Mouse (Mus musculus) cerebellum, adult 9-11 months (tissue): ENCODE results near the gene Ap3b1.
A peak's percentile ranks its signal among the peaks of the same experiment; 100 is the strongest.

ENCODE experiments used
- DNase-seq: peaks from one replicate; pipeline ENCODE4 v3.0.0; 2022

The Ap3b1 gene

GRCm38 (mm10) chr13:94375526-94376390 is 17.0 kb downstream of the Ap3b1 start:
- DNase-seq = peak; percentile 96

- no peak for DNase-seq
These were observed 20.2 kb downstream of the Ap3b1 start for GRCm38 (mm10) chr13:94379006-94379405.

GRCm38 (mm10) chr13:94381427-94381826 is 22.7 kb downstream of the Ap3b1 start:
- no peak for DNase-seq

- no peak for DNase-seq
These were observed 23.3 kb downstream of the Ap3b1 start for GRCm38 (mm10) chr13:94381829-94382675.

- no peak for DNase-seq
These were observed 26.3 kb downstream of the Ap3b1 start for GRCm38 (mm10) chr13:94384931-94385570.

- no peak for DNase-seq
These were observed 29.8 kb downstream of the Ap3b1 start for GRCm38 (mm10) chr13:94388566-94388965.

- no peak for DNase-seq
These were observed 30.8 kb downstream of the Ap3b1 start for GRCm38 (mm10) chr13:94389541-94389940.

GRCm38 (mm10) chr13:94392282-94392681 is 33.5 kb downstream of the Ap3b1 start:
- no peak for DNase-seq

- DNase-seq = no peak
These were observed 35.7 kb downstream of the Ap3b1 start for GRCm38 (mm10) chr13:94394486-94394885.

GRCm38 (mm10) chr13:94395763-94396162 is 37.0 kb downstream of the Ap3b1 start:
- peak; percentile 52 for DNase-seq

GRCm38 (mm10) chr13:94396392-94396920 is 37.7 kb downstream of the Ap3b1 start:
- peak; percentile 58 for DNase-seq

- DNase-seq = no peak
These were observed 40.0 kb downstream of the Ap3b1 start for GRCm38 (mm10) chr13:94398568-94399374.

GRCm38 (mm10) chr13:94400465-94400864 is 41.7 kb downstream of the Ap3b1 start:
- no peak for DNase-seq

- no peak for DNase-seq
These were observed 64.8 kb downstream of the Ap3b1 start for GRCm38 (mm10) chr13:94423600-94423999.

GRCm38 (mm10) chr13:94429567-94429966 is 70.8 kb downstream of the Ap3b1 start:
- no peak for DNase-seq

GRCm38 (mm10) chr13:94439386-94439785 is 80.6 kb downstream of the Ap3b1 start:
- DNase-seq = no peak

- DNase-seq = no peak
These were observed 82.4 kb downstream of the Ap3b1 start for GRCm38 (mm10) chr13:94441199-94441598.

GRCm38 (mm10) chr13:94443411-94443810 is 84.7 kb downstream of the Ap3b1 start:
- DNase-seq = no peak

GRCm38 (mm10) chr13:94445103-94445502 is 86.3 kb downstream of the Ap3b1 start:
- DNase-seq = no peak

GRCm38 (mm10) chr13:94447003-94447402 is 88.2 kb downstream of the Ap3b1 start:
- no peak for DNase-seq

GRCm38 (mm10) chr13:94449593-94449992 is 90.8 kb downstream of the Ap3b1 start:
- no peak for DNase-seq

- DNase-seq = peak; percentile 7
These were observed 92.5 kb downstream of the Ap3b1 start for GRCm38 (mm10) chr13:94451229-94451628.
